Comparison of ENCODE assay signal across 8 mouse cellular contexts in the genomic region with DNA sequence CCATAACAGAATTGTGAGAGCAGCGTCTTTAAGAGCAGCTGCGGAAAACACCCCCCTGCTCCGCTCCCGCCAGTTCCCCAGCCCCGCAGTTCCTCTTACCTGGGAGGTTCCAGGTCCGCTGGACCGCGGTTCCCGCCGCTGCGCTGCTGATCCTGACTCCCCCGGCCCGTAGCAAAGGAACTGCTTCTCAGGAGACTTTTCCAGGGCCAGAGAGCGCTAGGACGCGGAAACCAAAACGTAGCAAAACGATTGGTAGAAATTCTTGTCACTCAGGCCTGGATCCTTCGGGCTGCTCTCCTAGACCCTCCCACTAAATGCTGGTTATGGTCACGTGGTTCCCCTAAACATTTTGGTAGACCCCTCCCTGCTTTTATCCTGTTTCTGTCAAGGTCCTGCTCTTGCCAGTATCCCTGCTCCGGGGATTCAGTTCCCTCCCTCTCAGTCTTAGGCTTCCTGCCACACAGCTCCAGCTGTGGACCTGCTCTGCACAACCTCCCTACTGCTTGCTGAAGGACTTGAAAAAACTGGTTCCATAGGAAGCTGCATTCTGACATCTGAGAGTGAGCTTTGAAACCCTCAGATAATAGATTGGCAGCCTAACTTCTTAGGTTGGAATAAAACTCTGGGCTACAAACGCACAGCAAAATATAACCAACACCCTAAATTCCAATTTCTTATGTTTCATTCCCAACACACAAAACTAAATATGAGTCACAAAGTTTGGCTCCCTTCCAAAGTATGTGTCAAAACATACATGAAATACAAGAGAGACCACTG. TPM values are rescaled to one million over a fixed set of nuclear protein-coding genes. Genes with fewer than 3 reads are reported as not detected.
DNase-seq lines count a peak whose midpoint lies in the region; ATAC-seq and TF ChIP-seq lines count a peak whose summit lies in the region.

A gene (minus strand): TSS at position 228 of the 777 bp plus-strand sequence.

- no peak within 1 kb of the TSS for H3K27ac ChIP-seq in bone marrow macrophage, adult 2 months (ENCODE audit: insufficient read depth, low read depth, low read length)
- no peak within 1 kb of the TSS for H3K27ac ChIP-seq in forebrain, postnatal 0 days (ENCODE audit: low read depth, low read length)
- peak within 1 kb of the TSS; percentile 87 for H3K27ac ChIP-seq in lung, embryonic 14.5 days (ENCODE audit: low read depth)

- 3% methylated on average over 22 of the region's 22 CpGs for WGBS in forebrain, postnatal 0 days
- WGBS in lung, embryonic 14.5 days: 2% methylated on average over 22 of the region's 22 CpGs

- intact Hi-C loops in heart, postnatal 25 days (cut with DNase I): loop anchor here (5.0 kb wide), 1 partner anchor 113 kb away; a partner anchor contains a TSS

- TF ChIP-seq CTCF in E14TG2a.4 (conservative IDR thresholded peaks at IDR 0.05; ENCODE audit: low read length): no peak
- no peak for TF ChIP-seq CTCF in bone marrow macrophage, adult 2 months (IDR thresholded peaks at IDR 0.05; ENCODE audit: low read depth, low read length)
- TF ChIP-seq CTCF in forebrain, postnatal 0 days (IDR thresholded peaks at IDR 0.05; ENCODE audit: low read depth): no peak
- no peak for TF ChIP-seq CTCF in lung, embryonic 14.5 days (IDR thresholded peaks at IDR 0.05; ENCODE audit: low read depth)

- peaks cover 13% of the 10 kb centered on the region for H3K4me1 ChIP-seq in E14TG2a.4 (replicated peaks; ENCODE audit: low read depth, low read length)
- no peaks in the 10 kb centered on the region for H3K4me1 ChIP-seq in bone marrow macrophage, adult 2 months (ENCODE audit: control insufficient read depth, insufficient read depth, low read length)
- H3K4me1 ChIP-seq in forebrain, postnatal 0 days (ENCODE audit: insufficient read depth): no peaks in the 10 kb centered on the region
- no peaks in the 10 kb centered on the region for H3K4me1 ChIP-seq in lung, embryonic 14.5 days (ENCODE audit: insufficient read depth)

- H3K36me3 ChIP-seq in E14TG2a.4 (ENCODE audit: insufficient read depth, low read length): no peaks in the 10 kb centered on the region
- H3K36me3 ChIP-seq in forebrain, postnatal 0 days (ENCODE audit: insufficient read depth): no peaks in the 10 kb centered on the region
- no peaks in the 10 kb centered on the region for H3K36me3 ChIP-seq in lung, embryonic 14.5 days (ENCODE audit: insufficient read depth)

- no peak for TF ChIP-seq POLR2A in bone marrow macrophage, adult 2 months (IDR thresholded peaks at IDR 0.05; ENCODE audit: borderline replicate concordance, low read depth, low read length)

- H3K9me3 ChIP-seq in E14TG2a.4 (ENCODE audit: low read length): no peaks in the 10 kb centered on the region
- H3K9me3 ChIP-seq in forebrain, postnatal 0 days (ENCODE audit: low read length): no peaks in the 10 kb centered on the region
- no peaks in the 10 kb centered on the region for H3K9me3 ChIP-seq in lung, embryonic 14.5 days (ENCODE audit: low read depth, low read length)

- no peaks in the 10 kb centered on the region for H3K27me3 ChIP-seq in E14TG2a.4 (ENCODE audit: insufficient read depth, low read length)
- no peaks in the 10 kb centered on the region for H3K27me3 ChIP-seq in forebrain, postnatal 0 days (ENCODE audit: insufficient read depth, low read length)
- H3K27me3 ChIP-seq in lung, embryonic 14.5 days (ENCODE audit: insufficient read depth, low read length): no peaks in the 10 kb centered on the region

- ATAC-seq in forebrain, postnatal 0 days: peak; percentile 99
- ATAC-seq in lung, embryonic 14.5 days (ENCODE audit: insufficient read depth): peak; percentile 100

- H3K4me3 ChIP-seq in E14TG2a.4 (replicated peaks; ENCODE audit: low read length): peak within 1 kb of the TSS; percentile 84
- peak within 1 kb of the TSS; percentile 50 for H3K4me3 ChIP-seq in bone marrow macrophage, adult 2 months (ENCODE audit: insufficient read depth, low read length)
- H3K4me3 ChIP-seq in forebrain, postnatal 0 days (ENCODE audit: low read depth, low read length): peak within 1 kb of the TSS; percentile 45
- peak within 1 kb of the TSS; percentile 63 for H3K4me3 ChIP-seq in lung, embryonic 14.5 days (ENCODE audit: low read depth, low read length)

- peak within 1 kb of the TSS; percentile 58 for H3K4me2 ChIP-seq in forebrain, postnatal 0 days (ENCODE audit: low read depth)
- peak within 1 kb of the TSS; percentile 59 for H3K4me2 ChIP-seq in lung, embryonic 14.5 days

- peak within 1 kb of the TSS; percentile 54 for H3K9ac ChIP-seq in forebrain, postnatal 0 days
- peak within 1 kb of the TSS; percentile 73 for H3K9ac ChIP-seq in lung, embryonic 14.5 days

- peak; percentile 86 for DNase-seq in forebrain, postnatal 0 days
- peak; percentile 54 for DNase-seq in heart, postnatal 25 days (ENCODE audit: low spot score)
- DNase-seq in layer of hippocampus, adult 18-20 months (ENCODE audit: low spot score in 2 of 2): peak; percentile 0 to 8
- peak; percentile 98 for DNase-seq in lung, embryonic 14.5 days
- peak; percentile 29 for DNase-seq in ovary, postnatal 10 days (ENCODE audit: low spot score)
- peak; percentile 56 for DNase-seq in thymus, postnatal 4 days

RNA-seq across cellular contexts. Expression of the gene that starts here (rescaled TPM):
- polyA plus RNA-seq in bone marrow macrophage, adult 2 months (2012; ENCODE audit: insufficient read depth, insufficient read length, missing spikeins): 0.43 TPM in 1 of 2 replicates, not detected in the other
- total RNA-seq in forebrain, postnatal 0 days (2014; rRNA removed): 1.5 and 1.9 TPM in 2 replicates
- 0.92 and 1.1 TPM in 2 replicates for polyA plus RNA-seq in forebrain, postnatal 0 days (2015; fragmentation: Nextera tagmentation; extraction: Ambion mirVana)
- total RNA-seq in heart, postnatal 25 days (2021): 1 to 10 TPM; 1.1 to 1.2 TPM
- total RNA-seq in layer of hippocampus, adult 18-20 months (2021): under 1 TPM; 0.38 to 0.54 TPM
- 8.7 and 9.2 TPM in 2 replicates for polyA plus RNA-seq in lung, embryonic 14.5 days (2014; fragmentation: Nextera tagmentation; extraction: Ambion mirVana)

Comparison
In these comparisons a context has a peak if more than half of its experiments do, and no peak if none do; other contexts are left out.
1. Peak in DNase-seq in layer of hippocampus, adult 18-20 months; RNA of the gene not detected or under 1 TPM.
2. DNase-seq: peak in every context shown above with its lines; median percentile 98 in lung, embryonic 14.5 days; 86 in forebrain, postnatal 0 days; 56 in thymus, postnatal 4 days; 54 in heart, postnatal 25 days; 29 in ovary, postnatal 10 days; 4 in layer of hippocampus, adult 18-20 months.